Mouse (Mus musculus): ENCODE results near the gene Sptb.

DNA sequence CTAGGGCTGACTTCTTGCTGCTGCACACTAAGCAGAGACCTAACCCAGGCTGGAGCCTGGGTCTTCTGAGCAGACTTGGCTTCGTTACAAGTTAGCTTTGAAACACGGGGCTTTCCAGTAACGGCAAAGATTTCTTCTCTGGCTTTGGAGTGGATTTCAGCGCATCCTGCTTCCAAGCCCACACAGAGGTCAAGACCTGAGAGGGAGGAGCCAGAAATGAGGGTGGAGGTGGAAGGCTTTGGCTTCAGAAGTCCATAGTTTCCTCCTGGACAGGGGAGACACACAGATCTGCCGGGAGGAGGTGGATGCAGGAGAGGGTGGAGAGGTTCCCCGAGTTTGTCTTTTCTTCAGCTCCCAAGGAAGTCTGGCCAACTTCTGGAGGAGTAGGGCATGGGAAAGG is 120.8 kb downstream of the Sptb start:
- TF ChIP-seq POLR2A (IDR thresholded peaks at IDR 0.05; ENCODE audit: borderline replicate concordance, insufficient read depth, low read length) (no peak), CTCF (IDR thresholded peaks at IDR 0.05; ENCODE audit: borderline replicate concordance, insufficient read depth, low read depth, low read length) (no peak)

Data from cerebellum, adult 2 months (tissue).